Mouse (Mus musculus) frontal cortex, adult 2 months (tissue): ENCODE measurements at regions not wholly inside any gene's neighbourhood (a gene's known extent, or its start where the extent isn't known, plus 50 kb on each side); places are given as distances from the start of the nearest gene placed in this dataset.
A peak's percentile ranks its signal among the peaks of the same experiment; 100 is the strongest.

Source experiments
- DNase-seq, 2 experiments: peaks; one replicate each; pipeline ENCODE4 v3.0.0; 2022; ENCODE audit warnings: low spot score in 1 of 2; ENCODE audit errors: extremely low spot score in 1 of 2

GRCm38 (mm10) chrX:126465838-126466237 is 349.8 kb downstream of the 4932411N23Rik start:
- DNase-seq, result peak in 1 of 2 experiments; percentile 6
